Mouse (Mus musculus) liver, embryonic 16.5 days (tissue): ENCODE results near the gene Olfr987. TPM values are rescaled to one million over a fixed set of nuclear protein-coding genes. Genes with fewer than 3 reads are reported as not detected.

Experiments
- polyA plus RNA-seq: library from polyadenylated mRNA; unstranded; fragments of >200 nt; fragmentation: Nextera tagmentation; extraction: Ambion mirVana; gene quantifications from 2 replicates; pipeline ENCODE4 v1.2.1, GENCODE M21; 2015

Gene Olfr987
- polyA plus RNA-seq, 1 experiment from 2014 or later = not detected

Other genes starting within 250 kb of the Olfr987 start
- 1.7 and 2.7 TPM in 2 replicates for gene Aplnr, start 203.1 kb downstream of the Olfr987 start, polyA plus RNA-seq
- gene Lrrc55, start 142.1 kb downstream of the Olfr987 start, polyA plus RNA-seq = 0.07 and 0.09 TPM in 2 replicates
- not detected in 2 replicates for gene Olfr988, start 23.9 kb upstream of the Olfr987 start, polyA plus RNA-seq
- not detected in 2 replicates for gene Olfr992, start 70.2 kb upstream of the Olfr987 start, polyA plus RNA-seq
- gene Olfr993, start 75.6 kb upstream of the Olfr987 start, polyA plus RNA-seq = not detected in 2 replicates
- not detected in 2 replicates for gene Olfr994, start 97.1 kb upstream of the Olfr987 start, polyA plus RNA-seq
- not detected in 2 replicates for gene Olfr995, start 104.3 kb upstream of the Olfr987 start, polyA plus RNA-seq
- gene 4833423E24Rik, start 179.7 kb upstream of the Olfr987 start, polyA plus RNA-seq = not detected in 2 replicates
- not detected in 2 replicates for gene Olfr996, start 239.9 kb upstream of the Olfr987 start, polyA plus RNA-seq
- not detected in 2 replicates for gene Olfr998, start 249.6 kb upstream of the Olfr987 start, polyA plus RNA-seq